Mouse (Mus musculus) MEL (cell line): ENCODE results near the gene Ctsc.

Source experiments
- CTCF ChIP-seq, 3 experiments: IDR thresholded peaks in 2 of 3; conservative IDR thresholded peaks in 1 of 3; 2 replicates each; pipeline ENCODE4 v1.5.1; 2011 to 2012; ENCODE audit warnings: low read length in 3 of 3, low read depth in 2 of 3, mild to moderate bottlenecking in 2 of 3, improper control_type of control experiment in 1 of 3, inconsistent platforms in 1 of 3, mixed read lengths in 1 of 3, moderate library complexity in 1 of 3; ENCODE audit not compliant: control insufficient read depth in 1 of 3, insufficient read depth in 1 of 3, poor library complexity in 1 of 3, severe bottlenecking in 1 of 3
- MYB ChIP-seq: IDR thresholded peaks from 2 replicates; pipeline ENCODE4 v1.6.1; 2011; ENCODE audit warnings: mild to moderate bottlenecking, low read depth, low read length, improper control_type of control experiment
- RCOR1 ChIP-seq: IDR thresholded peaks from 2 replicates; pipeline ENCODE4 v1.6.1; 2012; ENCODE audit warnings: low read depth, mild to moderate bottlenecking, inconsistent platforms, low read length, improper control_type of control experiment

- no peak for TF ChIP-seq MYB
- TF ChIP-seq CTCF (IDR thresholded peaks at IDR 0.05 in 2 of 3, conservative IDR thresholded peaks at IDR 0.05 in 1 of 3; ENCODE audit: control insufficient read depth in 1 of 3, insufficient read depth in 1 of 3, low read depth in 2 of 3, low read length in 3 of 3, poor library complexity in 1 of 3, severe bottlenecking in 1 of 3), result no peak
- no peak for TF ChIP-seq RCOR1
Observed at GRCm38 (mm10) chr7:88230121-88230520, 47.8 kb upstream of the Ctsc start.
